Mouse (Mus musculus) cerebral cortex, adult 2 months (tissue): Measurements from ENCODE around the gene Ccdc80.

Source experiments
- WGBS: fragments of 180-500 bp; shearing (Covaris S2); methylation state at CpG from one replicate; pipeline ENCODE4 v1.1.7; 2018; 5-methylcytosine and 5-hydroxymethylcytosine counted together

Ccdc80 gene

DNA sequence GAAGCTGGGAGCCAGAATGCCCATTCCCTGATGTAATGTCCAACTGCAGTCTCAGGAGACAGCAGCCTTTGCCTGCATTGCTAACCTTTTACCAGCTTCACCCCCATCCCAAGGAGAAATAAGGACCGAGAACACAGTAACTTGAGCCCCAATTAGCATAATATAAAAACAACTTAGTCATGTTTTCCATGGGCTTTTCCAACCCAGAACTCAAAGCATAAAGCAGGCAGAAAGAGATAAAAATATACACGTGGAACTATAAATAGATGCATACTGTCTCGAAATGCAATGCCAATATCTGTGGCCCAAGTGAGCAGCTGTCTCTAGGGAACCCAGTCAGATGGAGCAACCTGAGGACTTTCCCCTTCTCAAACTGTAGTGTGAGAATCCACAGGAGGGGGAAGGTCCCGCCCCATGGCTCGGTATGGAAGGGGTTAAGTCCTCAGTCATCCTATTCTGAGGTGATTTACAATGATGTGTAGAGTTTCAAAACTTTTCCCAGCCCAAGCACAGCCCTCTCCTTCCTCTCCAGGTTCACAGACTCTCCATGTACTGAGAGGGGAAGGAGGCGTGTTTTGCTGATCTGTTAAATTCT, at the start of gene Ccdc80:
TSS of gene Ccdc80 (plus strand) at position 266 of the 595 bp plus-strand sequence.
- 12% methylated on average over 6 of the region's 6 CpGs for WGBS

DNA sequence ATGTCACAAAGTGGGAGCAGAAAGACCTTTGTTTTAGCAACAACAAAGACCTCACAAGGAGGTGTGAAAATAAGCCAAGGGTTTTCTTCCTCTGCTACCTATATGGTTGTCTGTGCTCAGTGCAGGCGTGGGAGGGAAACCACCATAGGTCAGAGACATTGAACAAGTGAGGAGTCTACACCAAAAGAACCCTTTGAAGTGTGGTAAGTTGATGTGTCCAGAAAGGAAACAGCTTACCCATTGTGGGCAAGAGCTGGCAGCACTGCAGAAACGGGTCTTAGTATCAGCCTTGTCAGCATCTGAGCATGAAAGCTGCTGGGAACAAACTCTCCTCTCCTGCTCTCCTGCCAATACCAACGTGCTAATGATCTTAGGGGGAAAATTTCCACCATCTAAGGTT, 48.4 kb upstream of the Ccdc80 start:
- WGBS, result 50% methylated on average over 3 of the region's 3 CpGs

DNA sequence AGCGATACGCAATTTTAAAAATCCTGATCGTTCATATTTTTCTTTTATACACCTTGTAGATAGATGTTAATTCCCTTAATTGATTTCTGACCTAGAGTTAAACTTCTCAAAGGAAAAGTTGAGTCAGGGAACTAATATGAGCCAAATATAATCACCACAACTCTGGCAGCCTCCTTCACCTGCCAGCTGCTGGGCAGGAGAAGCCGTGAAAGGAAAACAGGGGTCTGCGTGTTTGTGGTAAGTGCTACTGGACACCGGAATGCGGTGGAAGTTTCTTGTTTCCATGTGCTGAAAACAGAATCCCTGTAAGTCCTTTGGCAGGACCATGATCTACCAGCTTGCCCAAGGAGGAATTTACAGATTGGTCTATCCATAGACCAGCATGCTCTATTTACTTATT, 36.0 kb upstream of the Ccdc80 start:
- WGBS, result 96% methylated on average over 7 of the region's 7 CpGs

- 85% methylated on average over 4 of the region's 4 CpGs for WGBS
Measured at GRCm38 (mm10) chr16:45057922-45058321, 35.3 kb upstream of the Ccdc80 start.

DNA sequence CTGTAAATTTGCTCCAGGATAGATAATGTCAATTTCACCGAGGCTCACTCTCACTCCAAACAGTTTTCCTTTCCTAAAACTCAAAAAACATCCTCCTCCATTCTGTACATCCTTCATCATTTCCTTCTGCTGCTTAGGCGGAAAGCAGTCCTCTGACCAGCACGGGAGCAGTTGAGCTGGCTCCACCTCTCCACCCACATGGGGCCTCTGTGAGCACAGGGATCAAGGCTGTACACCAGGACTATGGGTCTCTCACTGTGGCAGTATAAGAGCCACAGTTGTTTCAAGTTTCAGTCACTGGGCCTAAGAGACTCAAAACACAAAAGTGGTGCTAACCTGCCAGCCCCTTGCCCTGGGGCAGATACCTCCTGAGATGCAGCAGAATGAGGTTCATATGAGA, 32.1 kb upstream of the Ccdc80 start:
- WGBS, result 67% methylated on average over 3 of the region's 3 CpGs

DNA sequence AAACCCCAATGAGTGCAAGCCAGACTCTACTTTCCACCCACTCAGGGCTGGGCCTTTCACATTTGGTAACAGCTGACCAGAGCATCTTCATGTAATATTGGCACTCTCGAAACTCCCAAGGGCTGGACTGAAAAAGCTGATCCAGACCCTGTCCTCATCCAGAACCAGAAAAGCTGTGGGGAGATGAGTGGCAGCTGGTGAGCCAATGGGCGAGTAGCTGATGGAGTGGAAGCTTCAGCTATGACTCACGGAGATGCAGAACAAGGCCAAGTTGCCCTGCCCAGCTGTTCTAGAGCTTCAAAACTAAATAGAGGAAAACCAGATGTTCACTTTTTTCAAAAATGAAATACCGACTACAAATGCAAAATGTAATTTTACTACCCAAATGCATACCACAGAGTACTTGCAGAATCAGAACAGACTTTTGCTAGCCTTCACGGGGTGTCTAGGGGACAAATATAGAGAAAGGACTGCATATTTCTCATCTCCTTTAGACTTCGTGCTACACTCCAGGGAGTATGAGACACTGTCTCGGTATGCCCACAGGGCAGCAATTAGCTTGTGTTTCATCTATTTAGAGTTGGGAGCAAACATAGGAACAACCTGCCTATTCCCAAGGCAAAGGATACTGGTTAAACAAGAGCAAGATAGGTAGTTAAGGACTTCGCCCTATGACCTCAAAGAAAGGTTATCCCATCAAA, 22.7 kb upstream of the Ccdc80 start:
- 72% methylated on average over 8 of the region's 8 CpGs for WGBS

- WGBS, result 81% methylated on average over 2 of the region's 2 CpGs
Measured at GRCm38 (mm10) chr16:45071424-45071823, 21.8 kb upstream of the Ccdc80 start.

DNA sequence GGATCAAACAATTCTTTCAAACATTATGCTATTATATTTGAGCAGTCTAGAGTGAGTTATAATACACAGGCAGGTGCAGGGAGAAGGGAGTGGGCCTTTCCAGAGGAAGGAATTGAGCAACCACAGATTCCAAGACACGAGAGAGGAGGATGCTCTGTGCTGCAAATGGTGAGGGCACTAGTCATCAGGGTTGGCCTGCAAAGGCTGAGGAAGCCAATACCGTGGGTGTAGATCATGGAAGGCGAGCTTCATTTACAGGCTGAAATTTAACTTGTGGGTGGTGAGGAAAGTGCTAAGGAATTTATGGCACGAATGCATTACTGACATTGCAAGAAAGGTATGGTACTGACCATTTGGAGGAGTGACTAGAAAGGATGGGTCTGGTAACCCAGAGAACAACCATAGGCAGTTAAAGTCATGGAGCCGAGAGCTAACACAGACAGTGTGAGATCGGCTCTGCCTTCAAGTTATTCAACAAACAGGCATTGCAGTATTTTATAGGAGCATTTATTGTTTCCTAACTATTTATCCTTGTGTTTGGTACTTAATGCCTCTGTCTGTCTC, 15.6 kb upstream of the Ccdc80 start:
- WGBS, result 82% methylated on average over 6 of the region's 6 CpGs

DNA sequence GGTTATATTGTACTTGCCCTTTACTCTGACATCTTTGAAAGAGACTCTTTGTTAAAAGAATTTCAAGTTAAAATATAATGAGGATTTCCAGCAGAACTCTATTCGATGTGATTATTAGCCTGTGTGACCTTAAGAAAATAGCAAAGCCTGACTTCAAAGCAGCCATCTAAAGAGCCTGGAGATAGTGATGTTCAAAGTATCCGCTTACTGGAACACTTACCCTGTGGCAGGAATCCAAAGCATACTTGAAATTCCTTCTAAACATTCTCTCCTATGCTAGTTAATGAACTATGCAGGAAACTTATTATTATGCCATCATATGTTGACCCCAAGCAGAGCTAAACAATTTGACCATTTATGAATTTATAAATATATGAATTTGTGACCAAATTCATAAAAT, 13.9 kb upstream of the Ccdc80 start:
- 67% methylated on average over 2 of the region's 2 CpGs for WGBS

GRCm38 (mm10) chr16:45088842-45089241, 4.4 kb upstream of the Ccdc80 start:
- 77% methylated on average over 1 of the region's 1 CpGs for WGBS

DNA sequence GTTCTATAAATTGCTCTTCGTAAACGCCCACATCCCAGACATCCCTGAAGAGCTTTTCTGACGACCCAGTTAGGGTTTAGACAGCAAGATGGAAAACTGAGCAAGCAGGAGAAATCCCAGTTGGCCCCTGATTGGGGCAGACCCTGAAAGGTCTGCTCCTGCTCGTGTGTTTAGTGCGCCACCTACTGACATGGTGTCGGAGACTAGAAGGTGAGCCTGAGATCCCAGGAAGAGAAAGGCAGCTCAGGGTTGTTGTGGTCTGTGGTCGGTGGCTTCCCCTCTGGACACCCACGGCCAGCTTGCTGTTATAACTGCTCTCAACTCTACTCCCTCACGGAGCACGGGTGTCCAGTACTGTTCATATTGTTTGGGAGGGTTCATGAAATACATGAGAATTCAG, 3.2 kb upstream of the Ccdc80 start:
- 12% methylated on average over 10 of the region's 10 CpGs for WGBS

DNA sequence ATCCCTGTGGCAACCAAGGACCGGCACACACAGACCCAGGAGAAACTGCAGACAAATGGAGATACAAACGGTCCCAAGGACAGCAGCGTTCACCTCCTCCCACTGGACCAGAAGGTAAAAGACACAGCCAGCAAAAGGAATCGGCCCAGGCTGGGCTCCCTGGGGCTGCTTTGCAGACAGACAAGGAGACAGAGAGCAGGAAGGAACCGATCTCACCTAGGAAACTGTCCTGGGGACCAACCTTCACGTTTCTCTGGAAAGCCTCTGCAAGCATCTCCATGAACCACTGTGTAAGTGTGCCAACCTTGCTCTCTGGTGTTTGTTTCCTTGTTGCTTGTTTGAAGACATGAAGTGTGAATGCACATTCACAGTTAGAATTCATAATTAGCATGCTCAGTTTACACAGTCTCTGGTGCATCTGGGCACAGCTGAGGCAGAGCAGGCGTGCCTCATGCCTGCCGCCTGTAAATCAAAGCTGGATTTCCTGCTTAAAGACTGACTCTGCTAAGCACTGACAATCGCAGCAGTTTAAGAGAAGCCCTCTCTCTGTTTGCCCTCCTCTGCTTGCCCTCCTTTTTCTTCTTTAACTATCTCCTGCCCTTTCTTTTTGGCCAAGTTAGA, 1.0 kb downstream of the Ccdc80 start:
- WGBS, result 11% methylated on average over 9 of the region's 9 CpGs

- 86% methylated on average over 13 of the region's 13 CpGs for WGBS
Measured at GRCm38 (mm10) chr16:45095030-45095429, 1.8 kb downstream of the Ccdc80 start.

GRCm38 (mm10) chr16:45095561-45096482, 2.6 kb downstream of the Ccdc80 start:
- WGBS, result 77% methylated on average over 26 of the region's 26 CpGs

GRCm38 (mm10) chr16:45097467-45097866, 4.3 kb downstream of the Ccdc80 start:
- 81% methylated on average over 2 of the region's 2 CpGs for WGBS

GRCm38 (mm10) chr16:45098186-45098885, 5.1 kb downstream of the Ccdc80 start:
- 60% methylated on average over 10 of the region's 10 CpGs for WGBS

DNA sequence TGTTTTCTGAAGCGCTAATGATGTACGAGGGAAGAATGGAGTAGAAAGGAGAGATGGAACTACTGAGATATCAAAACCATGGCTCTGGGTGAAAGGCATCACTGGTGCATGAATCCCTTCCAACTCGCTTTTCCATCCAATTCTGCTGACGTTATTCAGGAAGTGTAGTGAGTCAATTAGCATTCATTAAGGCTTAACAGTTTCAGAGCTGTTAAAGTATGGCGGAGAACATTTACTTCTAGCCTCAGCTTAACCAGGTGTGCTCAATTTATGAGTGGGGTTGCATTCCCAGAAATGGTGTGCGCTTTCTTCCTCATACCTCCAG, 5.6 kb downstream of the Ccdc80 start:
- WGBS, result 57% methylated on average over 6 of the region's 6 CpGs

GRCm38 (mm10) chr16:45100892-45101291, 7.7 kb downstream of the Ccdc80 start:
- 50% methylated on average over 3 of the region's 3 CpGs for WGBS

DNA sequence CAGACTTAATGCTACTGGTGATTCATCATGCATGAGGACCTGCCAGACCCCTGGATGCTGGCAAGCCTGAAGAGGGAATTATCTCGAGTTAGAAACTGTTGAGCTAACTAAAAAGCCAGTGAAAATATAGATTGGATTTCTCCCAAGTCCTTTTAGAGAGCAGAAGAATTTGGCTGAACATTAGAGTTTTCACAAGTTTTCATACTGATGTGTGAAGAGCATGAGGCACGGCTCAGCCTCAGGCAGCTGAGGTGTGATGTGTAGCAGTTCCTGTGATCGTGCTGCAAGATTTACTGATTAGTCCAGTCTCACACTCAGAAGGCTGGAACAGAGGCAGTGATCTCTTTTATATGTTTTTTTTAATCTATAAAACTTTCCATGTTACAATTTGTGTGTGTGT, 11.8 kb downstream of the Ccdc80 start:
- 27% methylated on average over 3 of the region's 3 CpGs for WGBS

DNA sequence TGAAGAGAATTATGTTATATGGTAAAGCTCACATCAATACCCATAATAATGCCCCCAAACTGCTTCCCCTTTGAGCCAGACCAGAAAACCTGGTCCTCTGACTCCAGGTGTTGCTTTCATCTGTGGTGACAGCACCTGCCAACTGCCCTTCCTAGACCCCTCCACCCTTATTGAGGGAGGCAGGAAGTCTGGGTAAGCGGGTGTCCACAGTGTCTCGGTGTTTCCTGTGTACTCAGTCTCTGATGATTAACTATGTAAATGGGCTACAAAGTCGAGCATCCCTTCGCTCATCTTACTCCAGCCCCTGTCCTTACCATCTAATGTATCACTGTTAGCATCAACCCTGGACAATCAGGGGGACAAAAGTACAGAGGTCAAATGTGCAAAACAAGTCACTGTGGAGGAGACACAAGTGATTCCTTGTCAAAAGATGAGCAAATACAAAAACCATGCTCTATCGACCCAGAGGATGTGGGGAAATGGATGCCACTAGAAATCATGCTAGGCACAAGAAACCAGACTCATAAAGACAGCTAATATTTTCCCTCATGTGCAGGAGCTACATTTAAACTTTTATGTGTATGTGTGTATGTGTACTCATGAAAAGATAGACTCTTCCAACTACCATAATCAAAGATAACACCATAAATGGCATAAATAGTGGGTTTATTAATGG, 15.1 kb downstream of the Ccdc80 start:
- 73% methylated on average over 5 of the region's 5 CpGs for WGBS

DNA sequence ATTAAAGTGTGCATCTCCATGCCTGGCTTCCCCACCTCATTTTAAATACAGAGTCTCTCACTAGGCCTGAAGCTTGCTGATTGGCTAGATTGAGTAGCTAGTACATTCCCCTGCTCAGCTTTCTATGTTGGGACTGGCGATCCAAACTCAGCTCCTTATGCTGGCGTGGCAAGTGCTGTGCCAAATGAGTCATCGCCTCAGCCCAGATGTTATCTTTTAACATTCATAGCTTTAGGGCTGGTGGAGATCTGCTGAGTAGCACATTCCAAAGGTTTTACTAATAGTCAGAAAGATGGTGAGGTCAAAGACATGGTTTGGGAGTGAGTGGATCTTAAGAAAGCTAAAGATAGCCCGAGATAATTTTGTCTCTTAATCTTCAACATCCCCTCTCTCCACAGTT, 17.3 kb downstream of the Ccdc80 start:
- WGBS, result 56% methylated on average over 4 of the region's 4 CpGs
